Mouse (Mus musculus): ENCODE results near the gene Clec1a. TPM values are rescaled to one million over a fixed set of nuclear protein-coding genes. Genes with fewer than 3 reads are reported as not detected.

Gene Clec1a
- polyA plus RNA-seq, 2 experiments = 1.3 to 2.5 TPM

- no peak for TF ChIP-seq POLR2A (IDR thresholded peaks at IDR 0.05; ENCODE audit: borderline replicate concordance, extremely low read depth, insufficient read depth, insufficient read length)
- H3K4me2 ChIP-seq (replicated peaks; ENCODE audit: low read depth, low read length, severe bottlenecking) = no peak overlapping the region
- H3K9me3 ChIP-seq (ENCODE audit: control insufficient read depth, low read length) = no peaks in the 10 kb centered on the region
- no peak overlapping the region for H3K4me3 ChIP-seq (replicated peaks; ENCODE audit: low read length)
- H3K36me3 ChIP-seq (ENCODE audit: control insufficient read depth, insufficient read depth, low read length) = no peaks in the 10 kb centered on the region
- DNase-seq (ENCODE audit: low spot score) = no peak
- H3K27ac ChIP-seq (replicated peaks; ENCODE audit: low read depth, low read length) = no peak overlapping the region
- H3K9ac ChIP-seq (ENCODE audit: low read depth, low read length, severe bottlenecking) = no peak overlapping the region
- no peak for ATAC-seq (ENCODE audit: low FRiP score, low read depth)
- H3K27me3 ChIP-seq (ENCODE audit: control insufficient read depth, insufficient read depth, low read length) = no peaks in the 10 kb centered on the region
- no peaks in the 10 kb centered on the region for H3K4me1 ChIP-seq (ENCODE audit: control insufficient read depth, insufficient read depth, low read length)
These were observed 45.8 kb downstream of the Clec1a start for GRCm38 (mm10) chr6:129405999-129406398.

- 82% methylated on average over 6 of the region's 6 CpGs for WGBS
- H3K4me1 ChIP-seq (ENCODE audit: control insufficient read depth, insufficient read depth, low read length) = no peaks in the 10 kb centered on the region
- no peak overlapping the region for H3K4me2 ChIP-seq (replicated peaks; ENCODE audit: low read depth, low read length, severe bottlenecking)
- no peak overlapping the region for H3K9ac ChIP-seq (ENCODE audit: low read depth, low read length, severe bottlenecking)
- TF ChIP-seq POLR2A (IDR thresholded peaks at IDR 0.05; ENCODE audit: borderline replicate concordance, extremely low read depth, insufficient read depth, insufficient read length) = no peak
- no peaks in the 10 kb centered on the region for H3K27me3 ChIP-seq (ENCODE audit: control insufficient read depth, insufficient read depth, low read length)
- H3K9me3 ChIP-seq (ENCODE audit: control insufficient read depth, low read length) = no peaks in the 10 kb centered on the region
- H3K4me3 ChIP-seq (replicated peaks; ENCODE audit: low read length) = no peak overlapping the region
- DNase-seq (ENCODE audit: low spot score) (no peak), ATAC-seq (ENCODE audit: low FRiP score, low read depth) (no peak)
- H3K27ac ChIP-seq (replicated peaks; ENCODE audit: low read depth, low read length) = no peak overlapping the region
- no peaks in the 10 kb centered on the region for H3K36me3 ChIP-seq (ENCODE audit: control insufficient read depth, insufficient read depth, low read length)
These were observed 48.4 kb downstream of the Clec1a start for GRCm38 (mm10) chr6:129403391-129403790.

- no peak for TF ChIP-seq POLR2A (IDR thresholded peaks at IDR 0.05; ENCODE audit: borderline replicate concordance, extremely low read depth, insufficient read depth, insufficient read length)
- Histone ChIP-seq H3K27me3 (ENCODE audit: control insufficient read depth, insufficient read depth, low read length) (no peaks in the 10 kb centered on the region), H3K36me3 (ENCODE audit: control insufficient read depth, insufficient read depth, low read length) (no peaks in the 10 kb centered on the region), H3K27ac (replicated peaks; ENCODE audit: low read depth, low read length) (no peak overlapping the region), H3K9me3 (ENCODE audit: control insufficient read depth, low read length) (no peaks in the 10 kb centered on the region), H3K4me3 (replicated peaks; ENCODE audit: low read length) (no peak overlapping the region), H3K9ac (ENCODE audit: low read depth, low read length, severe bottlenecking) (no peak overlapping the region), H3K4me2 (replicated peaks; ENCODE audit: low read depth, low read length, severe bottlenecking) (no peak overlapping the region), H3K4me1 (ENCODE audit: control insufficient read depth, insufficient read depth, low read length) (no peaks in the 10 kb centered on the region)
- no peak for ATAC-seq (ENCODE audit: low FRiP score, low read depth)
- 95% methylated on average over 2 of the region's 2 CpGs for WGBS
- no peak for DNase-seq (ENCODE audit: low spot score)
These were observed 49.4 kb downstream of the Clec1a start for GRCm38 (mm10) chr6:129402404-129402803.

- no peak for ATAC-seq (ENCODE audit: low FRiP score, low read depth)
- Histone ChIP-seq H3K4me2 (replicated peaks; ENCODE audit: low read depth, low read length, severe bottlenecking) (no peak overlapping the region), H3K27ac (replicated peaks; ENCODE audit: low read depth, low read length) (no peak overlapping the region)
These were observed 51.9 kb downstream of the Clec1a start for GRCm38 (mm10) chr6:129399945-129400344.

GRCm38 (mm10) chr6:129396997-129397396 lies 54.8 kb downstream of the Clec1a start, which contains the start of gene Clec1b:
TSS of gene Clec1b (plus strand) at chr6:129397297.
- Histone ChIP-seq H3K4me1 (ENCODE audit: control insufficient read depth, insufficient read depth, low read length) (no peaks in the 10 kb centered on the region), H3K9ac (ENCODE audit: low read depth, low read length, severe bottlenecking) (no peak within 1 kb of the TSS), H3K36me3 (ENCODE audit: control insufficient read depth, insufficient read depth, low read length) (no peaks in the 10 kb centered on the region), H3K4me3 (replicated peaks; ENCODE audit: low read length) (no peak within 1 kb of the TSS), H3K27me3 (ENCODE audit: control insufficient read depth, insufficient read depth, low read length) (no peaks in the 10 kb centered on the region), H3K27ac (replicated peaks; ENCODE audit: low read depth, low read length) (no peak within 1 kb of the TSS), H3K4me2 (replicated peaks; ENCODE audit: low read depth, low read length, severe bottlenecking) (no peak within 1 kb of the TSS), H3K9me3 (ENCODE audit: control insufficient read depth, low read length) (no peaks in the 10 kb centered on the region)
- DNase-seq (ENCODE audit: low spot score) (no peak), ATAC-seq (ENCODE audit: low FRiP score, low read depth) (no peak)
- 87% methylated on average over 8 of the region's 8 CpGs for WGBS
- TF ChIP-seq POLR2A (IDR thresholded peaks at IDR 0.05; ENCODE audit: borderline replicate concordance, extremely low read depth, insufficient read depth, insufficient read length) = no peak

More at GRCm38 (mm10) chr6:129399945-129400344, 51.9 kb downstream of the Clec1a start:
- H3K9me3 ChIP-seq (ENCODE audit: control insufficient read depth, low read length) = no peaks in the 10 kb centered on the region
- no peak for TF ChIP-seq POLR2A (IDR thresholded peaks at IDR 0.05; ENCODE audit: borderline replicate concordance, extremely low read depth, insufficient read depth, insufficient read length)
- no peak overlapping the region for H3K4me3 ChIP-seq (replicated peaks; ENCODE audit: low read length)
- WGBS = 65% methylated on average over 6 of the region's 6 CpGs
- no peaks in the 10 kb centered on the region for H3K4me1 ChIP-seq (ENCODE audit: control insufficient read depth, insufficient read depth, low read length)
- no peak overlapping the region for H3K9ac ChIP-seq (ENCODE audit: low read depth, low read length, severe bottlenecking)
- H3K36me3 ChIP-seq (ENCODE audit: control insufficient read depth, insufficient read depth, low read length) = no peaks in the 10 kb centered on the region
- DNase-seq (ENCODE audit: low spot score) = no peak
- no peaks in the 10 kb centered on the region for H3K27me3 ChIP-seq (ENCODE audit: control insufficient read depth, insufficient read depth, low read length)

GRCm38 (mm10) chr6:129393732-129394131 lies 58.1 kb downstream of the Clec1a start:
- H3K27me3 ChIP-seq (ENCODE audit: control insufficient read depth, insufficient read depth, low read length) = no peaks in the 10 kb centered on the region
- TF ChIP-seq POLR2A (IDR thresholded peaks at IDR 0.05; ENCODE audit: borderline replicate concordance, extremely low read depth, insufficient read depth, insufficient read length) = no peak

More at GRCm38 (mm10) chr6:129393732-129394131, 58.1 kb downstream of the Clec1a start:
- Histone ChIP-seq H3K27ac (replicated peaks; ENCODE audit: low read depth, low read length) (no peak overlapping the region), H3K36me3 (ENCODE audit: control insufficient read depth, insufficient read depth, low read length) (no peaks in the 10 kb centered on the region), H3K9ac (ENCODE audit: low read depth, low read length, severe bottlenecking) (no peak overlapping the region), H3K9me3 (ENCODE audit: control insufficient read depth, low read length) (no peaks in the 10 kb centered on the region), H3K4me3 (replicated peaks; ENCODE audit: low read length) (no peak overlapping the region), H3K4me2 (replicated peaks; ENCODE audit: low read depth, low read length, severe bottlenecking) (no peak overlapping the region), H3K4me1 (ENCODE audit: control insufficient read depth, insufficient read depth, low read length) (no peaks in the 10 kb centered on the region)
- no peak for ATAC-seq (ENCODE audit: low FRiP score, low read depth)
- DNase-seq (ENCODE audit: low spot score) = no peak
- WGBS = 77% methylated on average over 6 of the region's 6 CpGs
